Mouse (Mus musculus) CH12.LX (cell line): Measurements from ENCODE around the gene Vmn2r71. TPM values are rescaled to one million over a fixed set of nuclear protein-coding genes. Genes with fewer than 3 reads are reported as not detected.

Experiments
- DNase-seq: peaks from one replicate; pipeline ENCODE4 v3.0.0-alpha.2; 2013; ENCODE audit errors: extremely low read depth
- H3K27ac ChIP-seq: 2 replicates; pipeline ENCODE4 v1.5.1; 2012; ENCODE audit warnings: low read depth, mild to moderate bottlenecking, control low read depth, moderate library complexity; ENCODE audit not compliant: insufficient read depth
- H3K27me3 ChIP-seq: replicated peaks from 2 replicates; pipeline ENCODE3; 2012; ENCODE audit warnings: inconsistent platforms
- H3K36me3 ChIP-seq, 2 experiments: replicated peaks in 1 of 2; 2 replicates each; pipeline versions ENCODE3 to v1.6.1; 2012; ENCODE audit warnings: inconsistent platforms in 1 of 2, low read length in 1 of 2, mild to moderate bottlenecking in 1 of 2, mixed read lengths in 1 of 2, moderate library complexity in 1 of 2; ENCODE audit not compliant: control insufficient read depth in 1 of 2, insufficient read depth in 1 of 2
- H3K4me1 ChIP-seq, 2 experiments: 2 replicates each; pipeline ENCODE4 v1.6.1; 2012; ENCODE audit warnings: inconsistent platforms in 1 of 2, moderate library complexity in 1 of 2; ENCODE audit not compliant: insufficient read depth in 2 of 2, control insufficient read depth in 1 of 2
- H3K4me2 ChIP-seq: 2 replicates; pipeline ENCODE4 v1.6.1; 2012; ENCODE audit warnings: low read depth, mild to moderate bottlenecking, control low read depth; ENCODE audit not compliant: poor library complexity, insufficient read depth, severe bottlenecking
- H3K4me3 ChIP-seq, 3 experiments: fragments of 150-350 bp in 1 of 3; sonication (generic) in 1 of 3; replicated peaks in 1 of 3; 2 replicates each; pipeline versions ENCODE3 to v1.5.1; 2011 to 2012; ENCODE audit warnings: low read depth in 2 of 3, low read length in 2 of 3, mild to moderate bottlenecking in 2 of 3, moderate library complexity in 2 of 3, control low read depth in 1 of 3, improper control_type of control experiment in 1 of 3, inconsistent platforms in 1 of 3, mixed read lengths in 1 of 3; ENCODE audit not compliant: poor library complexity in 1 of 3
- H3K79me2 ChIP-seq: replicated peaks from 2 replicates; pipeline ENCODE4 v1.6.1; 2012; ENCODE audit warnings: mild to moderate bottlenecking, moderate library complexity; ENCODE audit not compliant: control insufficient read depth, poor library complexity, insufficient read depth, severe bottlenecking; ENCODE audit errors: extremely low read depth
- H3K9ac ChIP-seq: 2 replicates; pipeline ENCODE4 v1.6.1; 2012; ENCODE audit warnings: low read depth, mild to moderate bottlenecking, control low read depth, moderate library complexity; ENCODE audit not compliant: insufficient read depth
- H3K9me3 ChIP-seq: replicated peaks from 2 replicates; pipeline ENCODE3; 2012; ENCODE audit warnings: low read length, inconsistent platforms, mixed read lengths
- CTCF ChIP-seq, 2 experiments: IDR thresholded peaks in 1 of 2; conservative IDR thresholded peaks in 1 of 2; 2 replicates each; pipeline ENCODE4 v1.5.1; 2011 to 2012; ENCODE audit warnings: low read depth in 2 of 2, low read length in 2 of 2, improper control_type of control experiment in 1 of 2, inconsistent platforms in 1 of 2, mild to moderate bottlenecking in 1 of 2, moderate library complexity in 1 of 2
- ELF1 ChIP-seq: IDR thresholded peaks from 2 replicates; pipeline ENCODE4 v1.6.1; 2014; ENCODE audit warnings: low read depth, mild to moderate bottlenecking, inconsistent platforms, low read length, improper control_type of control experiment
- EP300 ChIP-seq: IDR thresholded peaks from 2 replicates; pipeline ENCODE4 v1.6.1; 2011; ENCODE audit warnings: low read length, improper control_type of control experiment
- ETS1 ChIP-seq: conservative IDR thresholded peaks from 2 replicates; pipeline ENCODE4 v1.6.1; 2012; ENCODE audit warnings: low read depth, mild to moderate bottlenecking, inconsistent platforms, low read length, improper control_type of control experiment, moderate library complexity
- JUN ChIP-seq: IDR thresholded peaks from 2 replicates; pipeline ENCODE4 v1.6.1; 2011; ENCODE audit warnings: low read depth, mild to moderate bottlenecking, low read length, improper control_type of control experiment, moderate library complexity; ENCODE audit not compliant: insufficient read depth
- JUND ChIP-seq: conservative IDR thresholded peaks from 2 replicates; pipeline ENCODE4 v1.6.1; 2011; ENCODE audit warnings: low read depth, low read length, improper control_type of control experiment
- MAX ChIP-seq: IDR thresholded peaks from 2 replicates; pipeline ENCODE4 v1.6.1; 2011; ENCODE audit warnings: low read length, improper control_type of control experiment
- NRF1 ChIP-seq: IDR thresholded peaks from 2 replicates; pipeline ENCODE4 v1.6.1; 2014; ENCODE audit warnings: low read depth, mild to moderate bottlenecking, inconsistent platforms, low read length, improper control_type of control experiment, moderate library complexity
- PAX5 ChIP-seq: IDR thresholded peaks from 2 replicates; pipeline ENCODE4 v1.6.1; 2012; ENCODE audit warnings: low read length, inconsistent platforms, mixed read lengths
- POLR2AphosphoS2 ChIP-seq: IDR thresholded peaks from 2 replicates; pipeline ENCODE4 v1.6.1; 2011; ENCODE audit warnings: low read depth, low read length, improper control_type of control experiment
- SIN3A ChIP-seq: IDR thresholded peaks from 2 replicates; pipeline ENCODE4 v1.6.1; 2012; ENCODE audit warnings: low read length, improper control_type of control experiment, inconsistent platforms
- TCF12 ChIP-seq: IDR thresholded peaks from 2 replicates; pipeline ENCODE4 v1.6.1; 2014; ENCODE audit warnings: low read depth, mild to moderate bottlenecking, inconsistent platforms, low read length, improper control_type of control experiment
- ZC3H11A ChIP-seq: IDR thresholded peaks from 2 replicates; pipeline ENCODE4 v1.6.1; 2012; ENCODE audit warnings: low read depth, mild to moderate bottlenecking, inconsistent platforms, low read length, improper control_type of control experiment
- ZKSCAN1 ChIP-seq: IDR thresholded peaks from 2 replicates; pipeline ENCODE4 v1.6.1; 2012; ENCODE audit warnings: low read depth, inconsistent platforms, low read length, improper control_type of control experiment, borderline replicate concordance
- dilution Hi-C: fragments of 300-500 bp; cut with MboI; formaldehyde crosslinking; loops from 2 replicates; pipeline ENCODE4 v1.14.3; 2020; ENCODE audit warnings: low sequenced_read_pairs; ENCODE audit not compliant: extremely low pct_unique_long_range_greater_than_20kb, extremely low pct_ligation_motif_present
- in situ Hi-C: fragments of 300-500 bp; cut with MboI; formaldehyde crosslinking; loops from 3 replicates; pipeline ENCODE4 v1.14.3; 2019; ENCODE audit warnings: low sequenced_read_pairs, low pct_ligation_motif_present, low pct_unique_long_range_greater_than_20kb, mixed read lengths
- polyA plus RNA-seq: library from polyadenylated mRNA; unstranded; fragments of >175 nt; gene quantifications from 2 replicates; pipeline ENCODE4 v1.2.1, GENCODE M21; 2012; ENCODE audit warnings: low read depth; ENCODE audit not compliant: insufficient read length
- total RNA-seq, 2 experiments: library from RNA; depleted of rRNA; stranded (reverse); fragments of 300-350 nt in 1 of 2; fragments of >200 nt in 1 of 2; gene quantifications; 2 replicates each; pipeline ENCODE4 v1.2.3; 2012 to 2014

Vmn2r71 gene
- total and polyA plus RNA-seq, 3 experiments = not detected

DNA sequence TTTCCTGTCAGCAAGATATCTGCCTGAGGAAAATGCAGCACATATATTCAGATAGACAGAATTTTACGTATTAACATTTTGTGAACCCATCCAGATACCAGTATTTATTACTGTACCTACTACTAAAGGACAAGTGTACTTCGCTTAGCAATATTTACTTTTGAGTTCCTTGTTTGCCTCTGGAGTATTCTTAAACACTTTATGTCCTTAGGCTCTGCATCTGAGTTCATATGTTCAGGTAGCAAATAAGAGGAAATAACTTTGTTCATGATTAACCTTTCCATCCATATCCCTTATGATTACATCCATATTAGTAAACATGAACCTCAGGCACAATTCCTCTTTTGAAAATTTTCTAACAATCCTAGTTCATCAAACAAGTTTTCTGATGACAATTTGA lies 6.2 kb downstream of the Vmn2r71 start, which contains the start of gene Vmn2r70:
Vmn2r70 (minus strand) TSS at position 101 of the 400 bp plus-strand sequence.
- TF ChIP-seq NRF1 = no peak
- TF ChIP-seq POLR2AphosphoS2 = no peak
- TF ChIP-seq MAX = no peak
- TF ChIP-seq JUND = no peak
- no peak for TF ChIP-seq PAX5
- no peak for TF ChIP-seq TCF12
- TF ChIP-seq ELF1 = no peak
- TF ChIP-seq JUN = no peak
- no peak for TF ChIP-seq ZC3H11A
- no peak for TF ChIP-seq ETS1
- no peak for TF ChIP-seq ZKSCAN1
- no peak for TF ChIP-seq SIN3A
- TF ChIP-seq EP300 = no peak
- TF ChIP-seq CTCF (conservative IDR thresholded peaks at IDR 0.05 in 1 of 2, IDR thresholded peaks at IDR 0.05 in 1 of 2; ENCODE audit: low read depth in 2 of 2, low read length in 2 of 2) = no peak
- in situ Hi-C loops (no loop called here), dilution Hi-C loops (no loop called here)
- no peak for DNase-seq
- H3K36me3 ChIP-seq = no peaks in the 10 kb centered on the region
- H3K27me3 ChIP-seq = no peaks in the 10 kb centered on the region
- H3K9me3 ChIP-seq = peaks cover 3% of the 10 kb centered on the region
- H3K4me1 ChIP-seq = no peaks in the 10 kb centered on the region
- H3K4me2 ChIP-seq = no peak within 1 kb of the TSS
- H3K27ac ChIP-seq = no peak within 1 kb of the TSS
- no peak within 1 kb of the TSS for H3K4me3 ChIP-seq
- no peaks in the 10 kb centered on the region for H3K79me2 ChIP-seq
- H3K9ac ChIP-seq = no peak within 1 kb of the TSS

Other genes starting within 250 kb of the Vmn2r71 start
- gene Vmn2r69, start 147.2 kb upstream of the Vmn2r71 start, total RNA-seq (2012; rRNA removed) = not detected in 2 replicates
- gene Vmn2r69, start 147.2 kb upstream of the Vmn2r71 start, total RNA-seq (2014; rRNA removed) = not detected in 2 replicates
- gene Vmn2r69, start 147.2 kb upstream of the Vmn2r71 start, polyA plus RNA-seq = not detected in 2 replicates
- not detected in 2 replicates for gene Vmn2r70, start 6.1 kb downstream of the Vmn2r71 start, total RNA-seq (2012; rRNA removed)
- not detected in 2 replicates for gene Vmn2r70, start 6.1 kb downstream of the Vmn2r71 start, total RNA-seq (2014; rRNA removed)
- not detected in 2 replicates for gene Vmn2r70, start 6.1 kb downstream of the Vmn2r71 start, polyA plus RNA-seq
- gene Vmn2r72, start 192.0 kb downstream of the Vmn2r71 start, total RNA-seq (2012; rRNA removed) = not detected in 2 replicates
- not detected in 2 replicates for gene Vmn2r72, start 192.0 kb downstream of the Vmn2r71 start, total RNA-seq (2014; rRNA removed)
- not detected in 2 replicates for gene Vmn2r72, start 192.0 kb downstream of the Vmn2r71 start, polyA plus RNA-seq